Mouse (Mus musculus) heart, embryonic 16.5 days (tissue): ENCODE data around the gene Gse1. TPM values are rescaled to one million over a fixed set of nuclear protein-coding genes. Genes with fewer than 3 reads are reported as not detected.

Experiments
- ATAC-seq: fragments of 200-750 bp; cut with Nextera tagmentation; replicated peaks from 2 replicates; pipeline ENCODE4 v1.8.0; 2017; ENCODE audit warnings: moderate number of reproducible peaks; ENCODE audit not compliant: insufficient read depth, low FRiP score; ENCODE audit errors: extremely low read depth
- H3K27ac ChIP-seq: fragments of 300-500 bp; sonication (generic); 2 replicates; pipeline ENCODE4 v1.5.1; 2014; ENCODE audit warnings: mild to moderate bottlenecking, low read length, control low read depth, moderate library complexity
- H3K27me3 ChIP-seq: fragments of 300-500 bp; sonication (generic); 2 replicates; pipeline ENCODE4 v1.6.1; 2014; ENCODE audit warnings: low read length, mixed read lengths; ENCODE audit not compliant: control insufficient read depth, insufficient read depth
- H3K36me3 ChIP-seq: fragments of 300-500 bp; sonication (generic); 2 replicates; pipeline ENCODE4 v1.6.1; 2014; ENCODE audit not compliant: control insufficient read depth, insufficient read depth
- H3K4me1 ChIP-seq: fragments of 300-500 bp; sonication (generic); 2 replicates; pipeline ENCODE4 v1.6.1; 2014; ENCODE audit warnings: low read length, mixed read lengths; ENCODE audit not compliant: control insufficient read depth, insufficient read depth
- H3K4me2 ChIP-seq: fragments of 300-500 bp; sonication (generic); 2 replicates; pipeline ENCODE4 v1.6.1; 2014; ENCODE audit warnings: low read depth, mild to moderate bottlenecking, control low read depth, low read length
- H3K4me3 ChIP-seq: fragments of 300-500 bp; sonication (generic); 2 replicates; pipeline ENCODE4 v1.5.1; 2014; ENCODE audit warnings: mild to moderate bottlenecking, control low read depth, low read length
- H3K9ac ChIP-seq: fragments of 300-500 bp; sonication (generic); 2 replicates; pipeline ENCODE4 v1.6.1; 2014; ENCODE audit warnings: low read length, control low read depth
- H3K9me3 ChIP-seq: fragments of 300-500 bp; sonication (generic); replicated peaks from 2 replicates; pipeline ENCODE4 v1.6.1; 2016; ENCODE audit warnings: low read length; ENCODE audit not compliant: control insufficient read depth
- WGBS: fragments of 180-500 bp; shearing (Covaris S2); extraction: QIAGEN DNeasy Blood & Tissue Kit; methylation state at CpG from one replicate; pipeline ENCODE4 v1.1.7; 2014; 5-methylcytosine and 5-hydroxymethylcytosine counted together
- polyA plus RNA-seq: library from polyadenylated mRNA; unstranded; fragments of >200 nt; fragmentation: Nextera tagmentation; extraction: Ambion mirVana; gene quantifications from 2 replicates; pipeline ENCODE4 v1.2.1, GENCODE M21; 2015

Gene Gse1
- polyA plus RNA-seq, 1 experiment from 2014 or later, result 7.7 TPM

- Histone ChIP-seq H3K9ac (no peak overlapping the region), H3K36me3 (no peaks in the 10 kb centered on the region), H3K4me2 (no peak overlapping the region), H3K27me3 (no peaks in the 10 kb centered on the region), H3K4me3 (no peak overlapping the region), H3K27ac (peak overlapping the region; percentile 17; the same call in 1 of the 2 replicates), H3K9me3 (no peaks in the 10 kb centered on the region), H3K4me1 (peaks cover 33% of the 10 kb centered on the region)
- 20% methylated on average over 4 of the region's 4 CpGs for WGBS
- ATAC-seq, result no peak
These were observed 115.9 kb downstream of the Gse1 start for GRCm38 (mm10) chr8:120344166-120344565.

DNA sequence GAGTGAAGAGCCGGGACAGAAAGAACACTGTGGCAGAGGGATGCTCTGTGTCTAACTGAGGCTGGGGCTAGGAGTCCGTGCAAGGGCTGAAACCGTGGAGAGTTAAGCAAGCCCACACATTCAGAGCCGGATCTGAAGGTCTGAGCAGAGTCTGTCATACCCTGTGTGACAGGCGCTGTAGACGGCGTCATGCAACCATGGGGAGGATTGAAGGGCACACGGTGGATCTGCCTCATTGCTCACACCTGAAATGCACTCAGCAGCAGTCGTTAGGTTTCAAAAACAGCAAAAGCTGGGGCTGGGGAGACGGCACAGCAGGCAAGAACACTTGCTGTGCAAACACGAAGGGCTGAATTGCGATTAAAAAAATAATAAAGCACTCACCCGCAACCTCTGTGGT is 116.3 kb downstream of the Gse1 start:
- no peak for ATAC-seq
- Histone ChIP-seq H3K4me2 (no peak overlapping the region), H3K4me1 (peaks cover 29% of the 10 kb centered on the region), H3K27ac (no peak overlapping the region), H3K9me3 (no peaks in the 10 kb centered on the region), H3K9ac (no peak overlapping the region), H3K4me3 (no peak overlapping the region), H3K27me3 (no peaks in the 10 kb centered on the region), H3K36me3 (no peaks in the 10 kb centered on the region)
- WGBS, result 49% methylated on average over 13 of the region's 13 CpGs

- Histone ChIP-seq H3K4me1 (peaks cover 22% of the 10 kb centered on the region), H3K9me3 (no peaks in the 10 kb centered on the region), H3K27ac (no peak overlapping the region), H3K4me2 (no peak overlapping the region), H3K36me3 (no peaks in the 10 kb centered on the region), H3K4me3 (no peak overlapping the region), H3K27me3 (no peaks in the 10 kb centered on the region), H3K9ac (no peak overlapping the region)
- ATAC-seq, result no peak
- 83% methylated on average over 21 of the region's 21 CpGs for WGBS
These were observed 119.6 kb downstream of the Gse1 start for GRCm38 (mm10) chr8:120347734-120348341.

DNA sequence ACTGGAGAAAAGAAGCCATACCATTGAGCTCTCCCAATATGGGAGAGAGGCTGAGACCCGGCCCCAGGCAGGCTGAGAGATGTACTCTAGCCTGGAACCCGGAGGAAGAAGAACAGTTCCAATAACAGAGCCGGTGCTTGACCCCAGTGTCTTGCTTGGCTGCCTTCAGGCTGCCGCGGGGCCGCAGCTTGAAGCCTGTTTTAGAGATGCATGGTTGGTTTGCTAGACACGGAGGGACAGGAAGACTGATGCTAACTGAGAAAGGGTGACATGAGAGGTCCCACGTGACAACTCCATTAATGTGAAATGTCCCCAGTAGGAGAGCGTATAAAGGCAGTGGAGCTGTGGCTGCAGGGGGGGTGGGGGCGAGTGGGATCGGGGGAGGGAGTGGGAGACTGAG is 120.7 kb downstream of the Gse1 start:
- Histone ChIP-seq H3K4me3 (no peak overlapping the region), H3K27ac (no peak overlapping the region), H3K4me2 (no peak overlapping the region), H3K4me1 (peaks cover 11% of the 10 kb centered on the region), H3K27me3 (no peaks in the 10 kb centered on the region), H3K9ac (no peak overlapping the region), H3K9me3 (no peaks in the 10 kb centered on the region), H3K36me3 (no peaks in the 10 kb centered on the region)
- WGBS, result 71% methylated on average over 11 of the region's 11 CpGs
- no peak for ATAC-seq

- no peak overlapping the region for H3K4me3 ChIP-seq
- H3K4me1 ChIP-seq, result peaks cover 5% of the 10 kb centered on the region; the same call in 1 of the 2 replicates
- H3K36me3 ChIP-seq, result no peaks in the 10 kb centered on the region
- H3K4me2 ChIP-seq, result no peak overlapping the region
- H3K27ac ChIP-seq, result no peak overlapping the region
- H3K27me3 ChIP-seq, result no peaks in the 10 kb centered on the region
- H3K9ac ChIP-seq, result no peak overlapping the region
- H3K9me3 ChIP-seq, result no peaks in the 10 kb centered on the region
- WGBS, result 59% methylated on average over 7 of the region's 7 CpGs
- no peak for ATAC-seq
These were observed 123.2 kb downstream of the Gse1 start for GRCm38 (mm10) chr8:120351332-120352071.

DNA sequence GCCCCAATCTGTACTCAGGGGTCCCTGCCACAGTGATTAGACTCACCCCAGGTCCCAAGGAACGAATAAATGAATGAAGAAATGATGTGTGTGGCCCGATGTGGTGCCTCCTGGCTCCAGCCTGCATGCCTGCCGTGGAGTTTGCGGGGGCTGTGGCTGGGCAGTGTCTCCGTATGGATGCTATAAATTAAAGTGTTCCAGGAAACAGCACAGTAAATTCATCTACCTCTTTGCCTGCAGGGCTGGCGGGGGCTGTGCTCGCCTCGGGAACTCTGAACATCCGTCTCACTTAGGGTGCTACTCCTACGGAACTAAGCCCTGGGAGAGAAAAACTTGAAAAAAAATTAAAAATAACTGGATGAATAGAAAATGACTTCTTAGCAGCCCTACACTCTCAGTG is 123.8 kb downstream of the Gse1 start:
- WGBS, result 71% methylated on average over 10 of the region's 10 CpGs
- Histone ChIP-seq H3K4me2 (no peak overlapping the region), H3K27ac (no peak overlapping the region), H3K4me1 (peaks cover 5% of the 10 kb centered on the region; the same call in 1 of the 2 replicates), H3K36me3 (no peaks in the 10 kb centered on the region), H3K27me3 (no peaks in the 10 kb centered on the region), H3K9ac (no peak overlapping the region), H3K4me3 (no peak overlapping the region), H3K9me3 (no peaks in the 10 kb centered on the region)
- ATAC-seq, result no peak

DNA sequence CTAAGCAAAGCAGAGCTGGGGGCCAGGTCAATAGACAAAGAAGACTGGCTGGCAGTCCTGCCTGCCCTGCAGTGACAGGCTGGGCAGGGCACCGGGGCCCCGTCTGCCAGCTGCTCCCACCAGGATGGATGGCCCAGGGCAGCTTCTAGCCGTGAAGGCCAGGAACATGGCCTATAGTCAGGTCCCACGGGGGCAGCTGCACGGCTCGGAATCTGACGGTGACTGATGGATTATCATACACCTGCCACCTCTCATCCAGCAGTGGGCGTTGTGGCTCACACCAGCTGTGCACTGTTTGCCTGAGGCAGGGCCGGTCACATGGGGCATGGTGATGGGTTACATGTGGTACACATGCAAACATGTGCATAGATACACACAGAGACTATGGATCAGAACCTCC is 127.8 kb downstream of the Gse1 start:
- H3K4me1 ChIP-seq, result peaks cover 5% of the 10 kb centered on the region; the same call in 1 of the 2 replicates
- H3K9ac ChIP-seq, result no peak overlapping the region
- no peaks in the 10 kb centered on the region for H3K36me3 ChIP-seq
- H3K27me3 ChIP-seq, result no peaks in the 10 kb centered on the region
- no peak overlapping the region for H3K4me2 ChIP-seq
- H3K27ac ChIP-seq, result no peak overlapping the region
- H3K4me3 ChIP-seq, result no peak overlapping the region
- WGBS, result 78% methylated on average over 9 of the region's 9 CpGs
- ATAC-seq, result no peak
- H3K9me3 ChIP-seq, result no peaks in the 10 kb centered on the region

GRCm38 (mm10) chr8:120357504-120357903 is 129.2 kb downstream of the Gse1 start:
- H3K9me3 ChIP-seq, result no peaks in the 10 kb centered on the region
- no peaks in the 10 kb centered on the region for H3K27me3 ChIP-seq
- no peak overlapping the region for H3K27ac ChIP-seq
- 83% methylated on average over 6 of the region's 6 CpGs for WGBS
- H3K36me3 ChIP-seq, result no peaks in the 10 kb centered on the region
- ATAC-seq, result no peak
- H3K9ac ChIP-seq, result no peak overlapping the region
- H3K4me3 ChIP-seq, result no peak overlapping the region
- H3K4me1 ChIP-seq, result peaks cover 1% of the 10 kb centered on the region; the same call in 1 of the 2 replicates
- H3K4me2 ChIP-seq, result no peak overlapping the region

DNA sequence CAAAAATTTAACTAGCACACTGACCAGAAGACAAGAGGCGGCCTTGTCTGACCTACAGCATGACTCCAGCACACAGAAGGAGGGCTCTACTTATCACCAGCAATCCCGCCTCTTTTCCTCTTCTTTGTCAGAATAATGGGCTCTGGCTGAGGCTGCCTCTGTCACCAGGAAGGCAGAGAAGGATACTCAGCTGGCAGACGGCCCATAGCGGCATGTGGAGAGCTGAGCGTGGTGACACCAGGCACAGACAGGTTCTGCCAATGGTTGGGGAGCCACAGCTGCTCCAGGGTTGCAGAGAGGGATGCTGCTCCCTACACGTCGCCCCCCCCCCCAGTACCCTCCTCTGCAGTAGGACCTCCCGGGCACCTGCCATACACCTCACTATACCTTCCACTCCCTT is 133.0 kb downstream of the Gse1 start:
- no peak overlapping the region for H3K4me2 ChIP-seq
- no peaks in the 10 kb centered on the region for H3K36me3 ChIP-seq
- H3K4me3 ChIP-seq, result no peak overlapping the region
- H3K27me3 ChIP-seq, result no peaks in the 10 kb centered on the region
- H3K9ac ChIP-seq, result no peak overlapping the region
- no peak for ATAC-seq
- no peak overlapping the region for H3K27ac ChIP-seq
- H3K4me1 ChIP-seq, result peaks cover 12% of the 10 kb centered on the region
- H3K9me3 ChIP-seq, result no peaks in the 10 kb centered on the region
- WGBS, result 59% methylated on average over 8 of the region's 8 CpGs
